Mouse (Mus musculus): Measurements from ENCODE around the gene Lzts3. TPM values are rescaled to one million over a fixed set of nuclear protein-coding genes. Genes with fewer than 3 reads are reported as not detected.

The Lzts3 gene
- total RNA-seq, 2 experiments from 2014 or later = 159 to 163 TPM

DNA sequence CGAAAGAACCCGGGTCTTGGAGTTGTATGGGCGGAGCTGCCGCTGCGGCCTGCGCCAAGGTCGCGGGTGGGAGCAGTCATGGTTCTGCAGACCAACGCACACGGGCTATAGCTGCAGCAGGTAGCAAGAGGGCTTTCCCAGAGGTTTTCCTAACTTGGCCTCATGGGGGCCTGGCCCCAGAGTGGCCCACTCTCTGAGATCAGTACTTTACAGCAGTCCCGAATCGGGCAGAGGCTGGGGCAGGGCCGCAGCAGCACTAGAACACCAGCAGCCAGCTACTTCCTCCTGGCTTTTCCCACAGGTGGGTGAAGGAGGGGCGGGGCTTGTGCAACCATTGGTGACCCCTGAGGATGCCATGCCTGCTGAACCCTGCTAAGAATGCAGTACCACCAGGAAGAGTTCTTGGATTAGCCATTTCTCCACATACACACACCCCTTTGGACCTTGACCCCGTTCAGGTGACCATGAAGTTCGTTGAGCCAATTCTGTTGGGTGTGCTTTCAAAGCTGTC, 4.4 kb downstream of the Lzts3 start:
- DNase-seq (ENCODE audit: extremely low spot score in 1 of 2, low spot score in 1 of 2) = no peak

- DNase-seq (ENCODE audit: extremely low spot score in 1 of 2, low spot score in 1 of 2) = no peak
Measured at GRCm38 (mm10) chr2:130635847-130636246, 6.8 kb downstream of the Lzts3 start.

DNA sequence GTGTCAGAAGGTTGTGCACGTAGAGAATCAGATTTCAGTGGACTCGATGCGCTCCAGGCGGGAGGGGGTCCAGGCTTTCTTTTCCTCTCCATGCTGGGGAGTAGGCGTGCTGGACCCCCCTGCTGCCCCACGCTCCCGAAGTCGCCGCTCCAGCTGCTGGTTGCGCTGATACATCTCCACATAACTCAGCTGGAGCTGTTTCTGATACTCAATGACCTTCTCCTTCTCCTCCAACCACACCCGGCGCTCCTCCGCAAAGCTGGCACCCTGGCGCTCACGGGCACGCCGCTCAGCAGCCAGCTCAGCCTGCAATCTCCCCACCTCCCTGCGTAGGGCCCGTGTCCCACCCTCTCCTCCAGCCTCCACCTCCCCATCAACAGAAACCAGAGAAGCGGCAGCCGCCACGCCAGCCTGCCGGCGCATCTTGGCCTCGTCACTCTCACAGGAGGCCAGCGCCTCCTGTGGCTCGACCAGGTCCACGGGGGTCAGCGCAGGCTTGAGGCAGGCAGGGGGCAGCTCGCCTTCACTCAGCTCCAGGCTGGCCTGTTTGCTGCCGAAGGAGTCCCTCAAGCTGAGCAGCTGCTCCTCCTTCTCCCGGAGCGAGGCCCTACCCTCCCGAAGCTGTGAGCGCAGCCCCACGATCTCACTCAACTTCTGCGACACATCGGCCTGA, 7.7 kb downstream of the Lzts3 start:
- no peak for DNase-seq (ENCODE audit: extremely low spot score in 1 of 2, low spot score in 1 of 2)

- DNase-seq (ENCODE audit: extremely low spot score in 1 of 2, low spot score in 1 of 2) = no peak
Measured at GRCm38 (mm10) chr2:130634006-130634738, 8.4 kb downstream of the Lzts3 start.

- DNase-seq (ENCODE audit: extremely low spot score in 1 of 2, low spot score in 1 of 2) = no peak
Measured at GRCm38 (mm10) chr2:130632887-130633675, 9.5 kb downstream of the Lzts3 start.

DNA sequence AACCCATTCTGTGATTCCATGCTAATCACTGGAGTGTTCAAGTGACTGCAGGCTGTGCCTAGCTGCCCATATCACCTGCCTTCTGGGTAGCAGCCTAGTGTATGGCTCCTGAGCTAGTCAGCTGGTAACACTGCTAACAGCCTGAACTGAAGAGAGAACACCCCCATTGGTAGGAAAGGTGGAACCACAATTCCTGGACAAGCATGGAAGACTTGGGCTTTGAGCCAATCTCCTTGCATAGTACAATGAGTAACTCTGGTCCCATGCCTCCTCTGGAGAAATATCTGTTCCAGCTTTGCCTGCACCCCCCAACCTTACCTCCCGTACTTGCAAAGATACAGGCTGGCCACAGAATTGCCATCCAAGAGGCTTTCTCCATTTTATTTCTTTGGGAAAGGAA, 10.2 kb downstream of the Lzts3 start:
- no peak for DNase-seq (ENCODE audit: extremely low spot score in 1 of 2, low spot score in 1 of 2)

DNA sequence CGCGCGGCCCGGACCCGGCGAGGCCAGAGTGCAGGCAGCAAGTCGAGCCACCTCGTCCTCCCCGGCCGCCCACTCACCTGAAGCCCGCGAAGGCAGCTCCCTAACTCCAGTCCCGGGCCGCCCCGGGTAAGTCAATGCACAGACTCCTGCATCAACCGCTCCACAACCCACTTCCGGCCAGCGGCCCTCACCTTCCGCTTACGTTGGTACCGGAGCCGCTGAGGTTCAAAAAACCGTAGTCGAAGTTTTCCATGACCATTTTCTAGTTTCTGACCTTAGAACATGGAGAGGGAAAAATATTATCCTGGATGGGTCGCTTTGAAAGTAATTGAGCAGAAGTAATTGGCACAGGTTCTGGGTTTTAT, 12.8 kb downstream of the Lzts3 start, which contains the start of the genes Fastkd5 and Ubox5:
TSS of gene Fastkd5 (minus strand) at position 189 of the 365 bp plus-strand sequence.
TSS of gene Ubox5 (minus strand) at position 200 of the 365 bp plus-strand sequence.
- DNase-seq (ENCODE audit: extremely low spot score in 1 of 2, low spot score in 1 of 2) = peak; percentile 83 to 95

- no peak for DNase-seq (ENCODE audit: extremely low spot score in 1 of 2, low spot score in 1 of 2)
Measured at GRCm38 (mm10) chr2:130629080-130629838, 13.3 kb downstream of the Lzts3 start.

GRCm38 (mm10) chr2:130628424-130628823, 14.2 kb downstream of the Lzts3 start:
- DNase-seq (ENCODE audit: extremely low spot score in 1 of 2, low spot score in 1 of 2) = no peak

- no peak for DNase-seq (ENCODE audit: extremely low spot score in 1 of 2, low spot score in 1 of 2)
Measured at GRCm38 (mm10) chr2:130618972-130619371, 23.6 kb downstream of the Lzts3 start.

DNA sequence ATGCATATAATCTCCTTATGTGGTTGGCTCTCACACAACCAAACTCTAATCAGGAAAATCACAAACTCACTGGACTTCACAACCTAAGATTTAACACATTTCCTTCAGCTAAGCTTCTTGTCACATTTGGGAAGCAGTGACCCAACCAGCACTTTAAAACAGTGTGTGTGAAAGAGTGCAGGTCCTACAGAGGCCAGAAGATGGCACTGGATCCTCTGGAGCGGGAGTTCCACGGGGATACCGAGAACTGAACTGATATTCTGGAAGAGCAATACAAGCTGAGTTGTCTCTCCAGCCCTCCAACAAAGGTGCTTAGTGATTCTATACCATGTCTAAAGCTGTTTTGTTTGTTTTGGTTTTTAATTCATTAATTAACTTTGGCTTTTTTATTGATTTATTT, 29.5 kb downstream of the Lzts3 start:
- DNase-seq (ENCODE audit: extremely low spot score in 1 of 2, low spot score in 1 of 2) = no peak

DNA sequence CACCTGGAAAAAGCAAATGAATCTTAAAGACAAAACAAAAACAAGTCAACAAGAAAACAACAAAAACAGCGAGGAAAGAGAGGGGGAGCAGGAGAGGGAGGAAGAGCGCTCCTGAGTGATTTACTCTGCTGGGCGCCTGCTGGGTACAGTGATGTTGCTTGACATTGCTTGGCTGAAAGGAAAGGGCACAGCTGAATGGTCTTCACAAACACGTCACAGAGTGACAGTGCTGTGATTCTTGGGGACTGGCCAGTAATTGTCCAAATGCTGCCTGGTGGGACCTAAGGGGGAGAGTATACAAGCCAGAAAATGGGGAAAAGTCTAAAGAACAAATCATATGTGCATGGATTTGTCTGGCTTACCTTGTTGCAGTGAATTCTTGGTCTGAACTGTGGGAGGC, 40.4 kb downstream of the Lzts3 start:
- no peak for DNase-seq (ENCODE audit: extremely low spot score in 1 of 2, low spot score in 1 of 2)

DNA sequence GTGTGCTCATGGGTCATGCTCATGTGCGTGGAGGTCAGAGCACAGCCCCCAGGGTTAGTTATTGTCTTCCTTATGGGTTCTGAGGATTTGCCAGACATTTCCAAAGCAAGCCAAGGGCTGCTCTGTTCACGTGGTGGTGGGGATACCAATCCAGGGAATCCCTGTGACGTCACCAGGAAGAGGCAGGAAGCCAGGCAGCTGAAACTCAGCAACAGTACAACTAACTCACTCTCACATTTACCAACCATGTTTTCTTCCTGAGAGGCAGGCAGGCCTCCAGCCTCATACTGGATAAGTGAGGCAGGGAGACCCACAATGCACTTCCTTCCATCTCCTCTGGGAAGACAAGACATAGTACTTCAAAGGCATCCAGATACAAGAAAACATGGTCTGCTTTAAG, 44.2 kb downstream of the Lzts3 start:
- no peak for DNase-seq (ENCODE audit: extremely low spot score in 1 of 2, low spot score in 1 of 2)

GRCm38 (mm10) chr2:130597601-130598010, 45.0 kb downstream of the Lzts3 start:
- DNase-seq (ENCODE audit: extremely low spot score in 1 of 2, low spot score in 1 of 2) = no peak

DNA sequence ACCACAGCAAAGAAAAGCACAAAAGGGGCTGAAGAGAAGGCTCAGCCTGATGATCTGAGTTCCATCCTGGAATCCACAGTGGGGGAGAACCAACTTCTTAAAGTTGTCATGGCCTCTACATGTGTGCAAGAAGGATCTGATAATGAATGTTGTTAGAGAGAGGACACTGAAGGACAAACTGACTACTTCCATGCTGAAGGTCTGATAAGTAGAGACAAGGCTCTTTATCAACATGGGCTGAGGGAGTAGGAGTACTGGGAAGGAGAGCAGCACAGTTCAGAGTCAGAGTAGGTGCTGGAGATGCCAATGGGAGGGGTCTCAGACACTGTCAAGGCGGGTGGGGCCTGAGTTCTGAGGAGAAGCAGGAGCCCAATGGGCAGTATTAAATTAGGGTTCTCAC, 47.0 kb downstream of the Lzts3 start:
- DNase-seq (ENCODE audit: extremely low spot score in 1 of 2, low spot score in 1 of 2) = no peak

- DNase-seq (ENCODE audit: extremely low spot score in 1 of 2, low spot score in 1 of 2) = no peak
Measured at GRCm38 (mm10) chr2:130591016-130591415, 51.6 kb downstream of the Lzts3 start.

DNA sequence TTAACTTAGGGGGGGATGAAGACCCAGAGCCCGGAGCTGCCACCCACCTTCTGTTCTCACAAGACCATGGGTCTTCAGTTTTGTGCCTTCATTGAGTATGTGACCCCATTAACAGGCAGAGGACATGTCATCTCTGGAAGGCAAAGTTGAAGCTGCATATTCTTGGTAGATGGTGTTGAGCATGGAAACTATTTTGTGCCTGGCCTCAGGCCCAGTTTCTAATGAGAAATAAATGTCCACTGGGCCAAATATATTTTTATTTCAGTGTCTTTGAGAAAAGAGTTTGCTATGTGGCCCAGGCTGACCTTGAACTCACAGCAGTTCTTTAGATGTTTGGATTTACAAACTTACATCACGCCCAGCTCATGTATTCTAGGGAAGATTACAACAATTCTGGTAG, 52.8 kb downstream of the Lzts3 start:
- no peak for DNase-seq (ENCODE audit: extremely low spot score in 1 of 2, low spot score in 1 of 2)

- no peak for DNase-seq (ENCODE audit: extremely low spot score in 1 of 2, low spot score in 1 of 2)
Measured at GRCm38 (mm10) chr2:130589157-130589556, 53.4 kb downstream of the Lzts3 start.

DNA sequence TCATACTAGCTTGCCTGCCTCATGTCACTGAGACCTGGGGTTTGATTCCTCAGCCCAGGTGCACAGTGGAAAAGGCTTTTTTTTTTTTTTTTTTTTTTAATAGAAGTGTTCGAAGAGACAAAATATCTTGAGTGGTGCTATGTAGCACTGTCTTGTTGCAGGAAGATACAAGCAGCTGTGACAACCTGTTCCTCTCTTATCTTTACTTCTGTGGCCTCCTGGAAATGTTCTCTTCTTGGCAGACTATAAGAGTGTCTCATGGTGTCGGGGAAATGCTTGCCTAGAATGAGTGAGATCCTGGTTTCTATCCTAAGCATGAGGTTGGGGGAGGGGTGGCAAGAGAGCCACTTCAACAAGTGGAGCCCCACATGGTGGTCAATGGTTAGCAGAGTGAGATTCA, 54.2 kb downstream of the Lzts3 start:
- DNase-seq (ENCODE audit: extremely low spot score in 1 of 2, low spot score in 1 of 2) = no peak

DNA sequence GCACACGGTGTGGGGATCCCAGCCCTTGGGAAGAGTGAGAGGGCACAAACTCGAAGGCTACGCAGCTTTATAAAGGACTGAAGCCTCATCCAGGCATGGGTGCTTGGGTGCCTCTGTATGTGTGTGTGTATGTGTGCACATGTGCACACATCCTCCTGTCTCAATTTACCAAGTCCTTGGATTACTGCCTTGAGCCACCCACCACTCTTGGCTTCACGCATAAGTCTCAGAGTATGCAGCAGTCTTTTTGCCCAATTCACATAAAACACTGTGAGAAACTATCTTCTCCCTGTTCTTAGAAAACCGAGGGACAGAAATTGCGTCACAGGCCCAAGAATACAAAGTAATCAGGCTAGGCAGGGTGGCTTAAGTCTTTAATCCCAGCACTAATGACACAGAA, 56.6 kb downstream of the Lzts3 start:
- DNase-seq (ENCODE audit: extremely low spot score in 1 of 2, low spot score in 1 of 2) = no peak

Measured in layer of hippocampus, postnatal 25 days (tissue).